Mouse (Mus musculus): ENCODE data around the gene Mageb16. TPM values are rescaled to one million over a fixed set of nuclear protein-coding genes. Genes with fewer than 3 reads are reported as not detected.

Gene Mageb16
- polyA plus RNA-seq (2014; fragmentation: Nextera tagmentation; extraction: Ambion mirVana), result 0.22 and 0.34 TPM in 2 replicates

- H3K9me3 ChIP-seq (ENCODE audit: control insufficient read depth, low read depth, low read length), result no peaks in the 10 kb centered on the region
- no peaks in the 10 kb centered on the region for H3K36me3 ChIP-seq (ENCODE audit: control insufficient read depth, insufficient read depth, low read length)
- ATAC-seq (ENCODE audit: insufficient number of reproducible peaks, insufficient read depth, low FRiP score, low read depth), result no peak
- no peaks in the 10 kb centered on the region for H3K4me1 ChIP-seq (ENCODE audit: control insufficient read depth, insufficient read depth, low read length)
- H3K27ac ChIP-seq (ENCODE audit: low read length), result no peak within 1 kb of the TSS
- no peak within 1 kb of the TSS for H3K9ac ChIP-seq (replicated peaks; ENCODE audit: low read depth, low read length)
- H3K4me2 ChIP-seq (replicated peaks; ENCODE audit: low read depth, low read length), result no peak within 1 kb of the TSS
- H3K4me3 ChIP-seq (ENCODE audit: low read depth, low read length), result no peak within 1 kb of the TSS
- H3K27me3 ChIP-seq (ENCODE audit: control insufficient read depth, insufficient read depth, low read length), result no peaks in the 10 kb centered on the region
- 55% methylated on average over 8 of the region's 8 CpGs for WGBS
Measured at GRCm38 (mm10) chrX:79671411-79671810, at the start of gene Mageb16. TSS of gene Mageb16 (minus strand) at chrX:79671435.

DNA sequence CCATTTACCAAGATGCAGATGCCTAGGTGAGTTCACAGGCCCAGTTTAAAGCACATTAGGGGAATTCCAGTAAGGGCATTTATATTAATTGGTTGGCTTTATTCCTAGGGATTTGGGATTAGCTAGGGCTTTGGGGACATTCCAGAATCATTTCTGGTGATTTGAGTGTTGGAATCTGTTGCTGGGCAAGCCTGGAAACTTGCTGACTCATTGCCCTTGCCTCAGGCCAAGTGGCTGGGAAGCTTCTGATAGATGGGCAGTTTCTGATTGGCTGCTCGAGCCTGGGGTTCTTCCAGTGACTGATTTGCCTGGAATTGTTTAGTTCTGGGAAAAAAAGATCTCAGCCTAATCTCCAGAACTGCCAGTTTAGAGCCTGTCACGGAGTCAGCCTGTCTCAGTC is 20.1 kb downstream of the Mageb16 start:
- H3K27me3 ChIP-seq (ENCODE audit: control insufficient read depth, insufficient read depth, low read length), result no peaks in the 10 kb centered on the region
- ATAC-seq (ENCODE audit: insufficient number of reproducible peaks, insufficient read depth, low FRiP score, low read depth), result no peak
- no peak overlapping the region for H3K4me3 ChIP-seq (ENCODE audit: low read depth, low read length)
- H3K27ac ChIP-seq (ENCODE audit: low read length), result no peak overlapping the region
- H3K9me3 ChIP-seq (ENCODE audit: control insufficient read depth, low read depth, low read length), result no peaks in the 10 kb centered on the region
- no peaks in the 10 kb centered on the region for H3K4me1 ChIP-seq (ENCODE audit: control insufficient read depth, insufficient read depth, low read length)
- H3K4me2 ChIP-seq (replicated peaks; ENCODE audit: low read depth, low read length), result no peak overlapping the region
- H3K9ac ChIP-seq (replicated peaks; ENCODE audit: low read depth, low read length), result no peak overlapping the region
- WGBS, result 21% methylated on average over 2 of the region's 2 CpGs
- no peaks in the 10 kb centered on the region for H3K36me3 ChIP-seq (ENCODE audit: control insufficient read depth, insufficient read depth, low read length)

DNA sequence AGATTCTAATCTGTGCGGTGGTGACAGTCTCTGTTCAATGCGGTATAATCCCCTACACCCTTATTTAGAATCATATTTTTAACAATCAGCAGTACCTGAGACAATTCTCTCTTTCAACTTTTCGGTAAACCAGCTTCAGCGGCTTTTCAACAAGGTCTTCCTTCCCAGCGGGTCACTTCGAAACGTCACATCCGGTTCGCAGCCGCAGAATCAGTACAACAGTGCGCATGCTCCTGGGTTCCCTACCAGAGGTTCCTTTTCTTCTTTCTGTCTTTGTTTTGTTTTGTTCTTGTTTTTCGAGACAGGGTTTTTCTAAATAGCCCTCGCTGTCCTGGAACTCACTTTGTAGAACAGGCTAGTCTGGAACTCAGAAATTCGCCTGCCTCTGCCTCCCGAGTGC is 35.8 kb downstream of the Mageb16 start:
- Histone ChIP-seq H3K27me3 (ENCODE audit: control insufficient read depth, insufficient read depth, low read length) (no peaks in the 10 kb centered on the region), H3K27ac (ENCODE audit: low read length) (no peak overlapping the region), H3K4me1 (ENCODE audit: control insufficient read depth, insufficient read depth, low read length) (no peaks in the 10 kb centered on the region), H3K4me3 (ENCODE audit: low read depth, low read length) (no peak overlapping the region), H3K9ac (replicated peaks; ENCODE audit: low read depth, low read length) (no peak overlapping the region), H3K36me3 (ENCODE audit: control insufficient read depth, insufficient read depth, low read length) (no peaks in the 10 kb centered on the region), H3K9me3 (ENCODE audit: control insufficient read depth, low read depth, low read length) (no peaks in the 10 kb centered on the region), H3K4me2 (replicated peaks; ENCODE audit: low read depth, low read length) (no peak overlapping the region)
- 87% methylated on average over 15 of the region's 15 CpGs for WGBS
- no peak for ATAC-seq (ENCODE audit: insufficient number of reproducible peaks, insufficient read depth, low FRiP score, low read depth)

DNA sequence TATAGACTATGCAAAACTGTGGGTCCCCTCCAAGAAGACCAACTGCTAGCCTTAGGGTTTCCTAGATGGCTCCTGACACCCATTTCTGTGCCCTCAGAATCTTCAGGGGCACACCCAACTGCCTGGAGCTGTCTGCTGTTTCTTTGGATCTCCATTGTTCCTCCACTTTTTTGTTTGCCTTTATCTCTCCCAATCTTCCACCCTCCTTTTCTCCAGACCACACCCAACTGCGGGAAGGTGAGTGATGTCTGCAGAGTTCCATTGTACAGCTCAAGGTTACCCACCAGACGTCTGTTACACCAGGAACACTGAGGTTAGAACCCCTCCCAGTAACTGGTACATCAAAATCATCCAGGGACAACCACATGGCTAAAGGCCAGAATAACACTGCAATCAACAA is 64.8 kb downstream of the Mageb16 start:
- Histone ChIP-seq H3K4me1 (ENCODE audit: control insufficient read depth, insufficient read depth, low read length) (no peaks in the 10 kb centered on the region), H3K9me3 (ENCODE audit: control insufficient read depth, low read depth, low read length) (no peaks in the 10 kb centered on the region), H3K27ac (ENCODE audit: low read length) (no peak overlapping the region), H3K36me3 (ENCODE audit: control insufficient read depth, insufficient read depth, low read length) (no peaks in the 10 kb centered on the region), H3K4me2 (replicated peaks; ENCODE audit: low read depth, low read length) (no peak overlapping the region), H3K9ac (replicated peaks; ENCODE audit: low read depth, low read length) (no peak overlapping the region), H3K4me3 (ENCODE audit: low read depth, low read length) (no peak overlapping the region), H3K27me3 (ENCODE audit: control insufficient read depth, insufficient read depth, low read length) (no peaks in the 10 kb centered on the region)
- WGBS, result 73% methylated on average over 2 of the region's 2 CpGs
- no peak for ATAC-seq (ENCODE audit: insufficient number of reproducible peaks, insufficient read depth, low FRiP score, low read depth)

Other genes with a start within 250 kb of the Mageb16 start
- 0.55 and 0.64 TPM in 2 replicates for gene Gm7173, start 154.2 kb downstream of the Mageb16 start, polyA plus RNA-seq (2014; fragmentation: Nextera tagmentation; extraction: Ambion mirVana)

Data from stomach, embryonic 14.5 days (tissue).